Mouse (Mus musculus) heart, postnatal 0 days (tissue): ENCODE measurements around the gene Sult1a1. TPM values are rescaled to one million over a fixed set of nuclear protein-coding genes. Genes with fewer than 3 reads are reported as not detected.
A peak's percentile ranks its signal among the peaks of the same experiment; 100 is the strongest.

Experiments used
- ATAC-seq: fragments of 200-750 bp; cut with Nextera tagmentation; 2 replicates; pipeline ENCODE4 v1.8.0; 2017; ENCODE audit warnings: low read depth, moderate number of reproducible peaks, moderate library complexity; ENCODE audit not compliant: insufficient read depth
- DNase-seq: peaks from one replicate; pipeline ENCODE4 v3.0.0-alpha.2; 2016; ENCODE audit warnings: low spot score
- H3K27ac ChIP-seq: fragments of 300-500 bp; sonication (generic); 2 replicates; pipeline ENCODE4 v1.5.1; 2014; ENCODE audit warnings: low read depth, mild to moderate bottlenecking
- H3K27me3 ChIP-seq: fragments of 300-500 bp; sonication (generic); 2 replicates; pipeline ENCODE4 v1.6.1; 2014; ENCODE audit warnings: low read length, mixed read lengths; ENCODE audit not compliant: control insufficient read depth, insufficient read depth
- H3K36me3 ChIP-seq: fragments of 300-500 bp; sonication (generic); replicated peaks from 2 replicates; pipeline ENCODE4 v1.6.1; 2014; ENCODE audit warnings: low read length, mixed read lengths; ENCODE audit not compliant: control insufficient read depth, insufficient read depth
- H3K4me1 ChIP-seq: fragments of 300-500 bp; sonication (generic); 2 replicates; pipeline ENCODE4 v1.6.1; 2014; ENCODE audit warnings: antibody characterized with exemption; ENCODE audit not compliant: control insufficient read depth, insufficient read depth
- H3K4me2 ChIP-seq: fragments of 300-500 bp; sonication (generic); 2 replicates; pipeline ENCODE4 v1.6.1; 2014; ENCODE audit warnings: low read depth, mild to moderate bottlenecking, low read length, moderate library complexity
- H3K4me3 ChIP-seq: fragments of 300-500 bp; sonication (generic); 2 replicates; pipeline ENCODE4 v1.5.1; 2014; ENCODE audit warnings: low read depth, low read length
- H3K9ac ChIP-seq: fragments of 300-500 bp; sonication (generic); replicated peaks from 2 replicates; pipeline ENCODE4 v1.6.1; 2014; ENCODE audit warnings: low read depth, low read length, mixed read lengths
- H3K9me3 ChIP-seq: fragments of 300-500 bp; sonication (generic); replicated peaks from 2 replicates; pipeline ENCODE4 v1.6.1; 2016; ENCODE audit warnings: low read length; ENCODE audit not compliant: control insufficient read depth
- CTCF ChIP-seq: IDR thresholded peaks from 2 replicates; pipeline ENCODE4 v1.5.1; 2016; ENCODE audit warnings: antibody characterized with exemption, control low read depth, low read depth
- EP300 ChIP-seq: IDR thresholded peaks from 2 replicates; pipeline ENCODE4 v1.6.1; 2016; ENCODE audit warnings: antibody characterized with exemption, low read depth
- WGBS: fragments of 180-500 bp; shearing (Covaris S2); extraction: QIAGEN DNeasy Blood & Tissue Kit; methylation state at CpG from one replicate; pipeline ENCODE4 v1.1.7; 2014; 5-methylcytosine and 5-hydroxymethylcytosine counted together
- polyA plus RNA-seq: library from polyadenylated mRNA; unstranded; fragments of >200 nt; fragmentation: Nextera tagmentation; extraction: Ambion mirVana; gene quantifications from 2 replicates; pipeline ENCODE4 v1.2.1, GENCODE M21; 2015
- total RNA-seq: library from RNA; depleted of rRNA; stranded (reverse); fragments of >200 nt; gene quantifications from 2 replicates; pipeline ENCODE4 v1.2.3, GENCODE M21; 2014; ENCODE audit warnings: low replicate concordance

Sult1a1 gene
- total and polyA plus RNA-seq, 2 experiments from 2014 or later: 24.8 to 64.2 TPM

- Histone ChIP-seq H3K36me3 (peaks cover 23% of the 10 kb centered on the region), H3K9ac (no peak overlapping the region)
These were observed 6.1 kb downstream of the Sult1a1 start for GRCm38 (mm10) chr7:126670152-126670551.

DNA sequence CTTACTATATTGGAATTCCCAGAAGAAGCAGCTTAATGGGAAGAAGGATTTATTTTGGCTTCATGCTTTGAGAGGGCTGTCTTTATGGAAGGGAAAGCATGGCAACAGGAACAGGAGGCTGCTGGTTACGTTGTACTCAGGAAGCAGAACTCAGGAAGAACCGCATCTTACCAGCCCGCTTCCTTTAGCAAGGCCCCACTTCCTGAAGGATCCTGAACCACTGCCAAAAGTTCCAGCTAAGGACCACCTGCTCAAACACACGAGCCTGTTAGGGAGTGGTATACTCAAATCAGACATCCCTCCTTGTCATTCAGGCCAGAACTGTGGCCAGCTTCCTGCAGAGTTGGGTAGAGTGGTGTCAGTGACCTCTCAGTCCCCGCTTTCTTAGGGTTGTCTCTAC is 7.8 kb downstream of the Sult1a1 start:
- no peak overlapping the region for H3K9ac ChIP-seq

More at GRCm38 (mm10) chr7:126670152-126670551, 6.1 kb downstream of the Sult1a1 start:
- no peaks in the 10 kb centered on the region for H3K27me3 ChIP-seq
- 86% methylated on average over 3 of the region's 3 CpGs for WGBS
- H3K4me2 ChIP-seq: no peak overlapping the region
- TF ChIP-seq EP300 (no peak), CTCF (no peak)
- no peak overlapping the region for H3K4me3 ChIP-seq
- H3K27ac ChIP-seq: no peak overlapping the region
- ATAC-seq (no peak), DNase-seq (no peak)
- H3K4me1 ChIP-seq: no peaks in the 10 kb centered on the region
- H3K9me3 ChIP-seq: no peaks in the 10 kb centered on the region

GRCm38 (mm10) chr7:126667495-126668090 is 8.6 kb downstream of the Sult1a1 start:
- WGBS: 73% methylated on average over 9 of the region's 9 CpGs
- H3K27me3 ChIP-seq: no peaks in the 10 kb centered on the region

More for the DNA sequence above, 7.8 kb downstream of the Sult1a1 start:
- DNase-seq (peak; percentile 41), ATAC-seq (peak; percentile 41; the same call in 1 of the 2 replicates)
- TF ChIP-seq EP300: 0 out of 2 replicates have a peak, but pooled peaks have one; percentile 44
- no peak for TF ChIP-seq CTCF
- Histone ChIP-seq H3K4me1 (no peaks in the 10 kb centered on the region), H3K27me3 (no peaks in the 10 kb centered on the region), H3K27ac (peak overlapping the region; percentile 84), H3K9me3 (no peaks in the 10 kb centered on the region), H3K36me3 (peaks cover 32% of the 10 kb centered on the region), H3K4me2 (no peak overlapping the region), H3K4me3 (no peak overlapping the region)
- WGBS: 48% methylated on average over 5 of the region's 5 CpGs

GRCm38 (mm10) chr7:126665269-126665668 is 11.0 kb downstream of the Sult1a1 start:
- TF ChIP-seq CTCF (no peak), EP300 (no peak)
- no peak overlapping the region for H3K27ac ChIP-seq
- no peaks in the 10 kb centered on the region for H3K4me1 ChIP-seq
- H3K36me3 ChIP-seq: peaks cover 26% of the 10 kb centered on the region
- WGBS: 85% methylated on average over 3 of the region's 3 CpGs
- no peak overlapping the region for H3K4me3 ChIP-seq
- H3K9me3 ChIP-seq: no peaks in the 10 kb centered on the region
- no peak overlapping the region for H3K4me2 ChIP-seq
- no peak overlapping the region for H3K9ac ChIP-seq
- ATAC-seq (no peak), DNase-seq (no peak)
- no peaks in the 10 kb centered on the region for H3K27me3 ChIP-seq

More at GRCm38 (mm10) chr7:126667495-126668090, 8.6 kb downstream of the Sult1a1 start:
- no peak overlapping the region for H3K4me2 ChIP-seq
- H3K4me1 ChIP-seq: no peaks in the 10 kb centered on the region
- DNase-seq (no peak), ATAC-seq (no peak)
- H3K27ac ChIP-seq: peak overlapping the region; percentile 84
- TF ChIP-seq EP300: no peak
- TF ChIP-seq CTCF: no peak
- H3K9ac ChIP-seq: no peak overlapping the region
- peaks cover 31% of the 10 kb centered on the region for H3K36me3 ChIP-seq
- H3K4me3 ChIP-seq: no peak overlapping the region
- H3K9me3 ChIP-seq: no peaks in the 10 kb centered on the region

DNA sequence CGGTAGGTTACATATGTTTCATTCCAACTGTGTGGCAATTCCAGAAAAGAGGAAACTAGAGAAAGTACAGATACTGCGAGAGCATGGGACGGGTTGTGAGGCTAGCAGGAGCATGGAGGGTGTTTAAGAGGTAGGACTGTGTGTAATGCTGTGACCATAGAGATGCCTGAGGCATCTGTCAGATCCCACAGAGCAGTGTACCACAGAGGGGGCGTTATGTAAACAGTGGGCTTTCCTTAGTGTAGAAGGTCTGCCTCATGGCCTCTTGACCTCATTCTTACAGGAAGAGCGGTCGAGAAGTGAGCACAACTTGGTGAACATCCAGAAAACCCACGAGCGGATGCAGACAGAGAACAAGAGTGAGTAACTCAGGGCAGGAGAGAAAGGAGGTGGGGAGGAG is 12.6 kb downstream of the Sult1a1 start:
- Histone ChIP-seq H3K4me3 (no peak overlapping the region), H3K36me3 (peaks cover 26% of the 10 kb centered on the region), H3K27me3 (no peaks in the 10 kb centered on the region), H3K4me2 (no peak overlapping the region), H3K9ac (no peak overlapping the region), H3K4me1 (no peaks in the 10 kb centered on the region), H3K27ac (0 out of 2 replicates have a peak overlapping the region, but pooled peaks have one; percentile 25), H3K9me3 (no peaks in the 10 kb centered on the region)
- ATAC-seq (0 out of 2 replicates have a peak, but pooled peaks have one; percentile 14), DNase-seq (no peak)
- TF ChIP-seq CTCF: no peak
- no peak for TF ChIP-seq EP300
- 65% methylated on average over 8 of the region's 8 CpGs for WGBS

DNA sequence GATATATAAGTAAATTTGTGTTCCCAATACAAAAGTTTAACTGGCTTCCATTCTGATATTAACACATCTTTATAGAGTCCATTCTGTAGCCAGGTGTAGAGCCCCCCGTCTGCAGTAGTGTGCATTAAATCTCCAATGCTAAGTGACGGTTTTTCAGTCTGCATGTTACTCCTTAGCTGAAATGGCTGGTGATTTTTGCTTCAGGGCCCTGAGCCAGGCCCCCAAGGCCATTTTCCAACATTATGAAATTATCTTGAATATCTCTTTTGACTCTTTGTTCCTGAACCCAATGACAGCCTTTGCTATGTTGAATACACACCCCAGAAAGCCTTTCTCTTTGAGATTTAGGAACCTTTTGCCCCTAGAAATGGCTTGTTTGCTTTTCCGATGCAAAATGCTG is 16.5 kb downstream of the Sult1a1 start:
- Histone ChIP-seq H3K4me3 (no peak overlapping the region), H3K27ac (no peak overlapping the region), H3K27me3 (no peaks in the 10 kb centered on the region), H3K9ac (no peak overlapping the region), H3K36me3 (peaks cover 11% of the 10 kb centered on the region), H3K9me3 (no peaks in the 10 kb centered on the region), H3K4me1 (no peaks in the 10 kb centered on the region), H3K4me2 (no peak overlapping the region)
- DNase-seq (no peak), ATAC-seq (no peak)
- WGBS: 78% methylated on average over 3 of the region's 3 CpGs
- no peak for TF ChIP-seq EP300
- no peak for TF ChIP-seq CTCF
